Mouse (Mus musculus): Measurements from ENCODE around the gene Tap1.
"Not testable (repeated sequence)": the region's sequence is repeated elsewhere in the genome, so short reads cannot be mapped to it uniquely, and the experiment has no call there.

Gene Tap1

DNA sequence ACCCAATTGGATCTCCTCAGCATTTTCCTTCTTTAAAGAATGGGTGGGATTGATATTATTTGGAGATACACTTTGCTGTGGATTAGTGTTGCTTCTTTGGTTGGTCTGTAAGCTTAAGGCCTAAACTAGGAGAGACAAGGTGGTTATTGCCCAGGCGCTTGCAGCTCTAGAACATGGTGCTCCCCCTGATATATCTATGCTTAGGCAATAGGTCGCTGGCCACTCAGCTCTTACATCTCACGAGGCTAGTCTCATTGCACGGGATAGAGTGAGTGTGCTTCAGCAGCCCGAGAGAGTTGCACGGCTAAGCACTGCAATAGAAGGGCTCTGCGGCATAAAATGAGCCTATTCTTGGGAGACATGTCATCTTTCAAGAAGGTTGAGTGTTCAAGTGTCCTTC is 44.7 kb downstream of the Tap1 start:
- not testable (repeated sequence) for DNase-seq (ENCODE audit: low read depth, low spot score)

DNA sequence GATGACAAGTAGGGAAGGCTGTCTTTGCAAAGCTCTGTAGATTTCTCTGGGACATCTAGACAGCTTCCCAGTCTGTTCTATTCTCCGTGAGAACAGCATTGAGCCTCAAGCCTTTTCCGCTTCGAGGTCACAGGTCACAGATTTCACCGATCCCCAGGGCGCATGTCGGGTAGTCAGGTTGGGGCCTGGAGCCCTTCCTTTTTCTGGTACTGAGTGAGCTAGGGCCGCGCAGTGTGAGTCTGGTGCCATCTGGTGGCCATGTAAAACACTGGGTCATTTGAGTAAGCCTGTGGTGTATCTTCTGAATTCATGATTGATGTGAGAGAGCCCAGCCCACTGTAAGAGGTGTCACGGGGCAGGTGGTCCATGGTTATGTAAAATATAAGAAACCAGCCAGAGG is 47.6 kb downstream of the Tap1 start:
- peak; percentile 69 for DNase-seq (ENCODE audit: low read depth, low spot score)

DNA sequence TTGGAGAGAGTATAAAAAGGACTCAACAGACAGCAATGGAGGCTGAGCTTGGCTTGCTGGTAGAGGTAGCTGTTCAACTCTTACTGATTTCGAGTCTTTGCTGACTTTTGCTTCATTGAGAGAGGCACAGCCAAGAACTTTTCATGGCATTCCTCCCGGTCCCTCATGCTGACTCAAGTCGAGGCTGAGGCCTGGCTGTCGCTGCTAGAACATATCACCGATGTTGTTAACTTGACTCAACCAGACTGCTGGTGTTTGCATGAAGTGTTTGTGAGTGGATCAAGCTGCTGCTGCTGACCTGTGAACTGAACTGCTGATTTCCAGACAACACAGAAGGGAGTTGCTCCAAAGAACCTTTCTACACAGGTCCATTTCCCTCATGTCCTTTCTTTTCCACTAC is 49.3 kb downstream of the Tap1 start:
- DNase-seq (ENCODE audit: low read depth, low spot score) = no peak

DNA sequence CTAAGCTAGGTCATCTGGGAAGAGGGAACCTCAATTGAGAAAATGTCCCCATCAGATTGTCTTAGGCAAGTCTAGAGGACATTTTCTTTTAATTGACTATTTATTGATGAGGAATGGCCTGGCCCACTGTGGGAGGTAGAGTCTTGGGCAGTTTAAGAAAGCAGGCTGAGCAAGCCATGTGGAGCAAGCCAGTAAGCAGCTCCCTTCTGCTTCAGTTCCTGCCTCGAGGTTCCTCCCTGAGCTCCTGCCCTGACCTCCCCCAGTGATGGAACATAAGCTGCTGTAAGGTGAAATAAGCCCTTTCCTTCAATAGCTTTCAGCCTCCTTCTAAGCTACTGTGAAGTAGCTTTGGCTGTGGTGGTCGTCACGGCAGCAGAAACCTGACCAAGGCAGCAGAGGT is 50.4 kb downstream of the Tap1 start:
- no peak for DNase-seq (ENCODE audit: low read depth, low spot score)

DNA sequence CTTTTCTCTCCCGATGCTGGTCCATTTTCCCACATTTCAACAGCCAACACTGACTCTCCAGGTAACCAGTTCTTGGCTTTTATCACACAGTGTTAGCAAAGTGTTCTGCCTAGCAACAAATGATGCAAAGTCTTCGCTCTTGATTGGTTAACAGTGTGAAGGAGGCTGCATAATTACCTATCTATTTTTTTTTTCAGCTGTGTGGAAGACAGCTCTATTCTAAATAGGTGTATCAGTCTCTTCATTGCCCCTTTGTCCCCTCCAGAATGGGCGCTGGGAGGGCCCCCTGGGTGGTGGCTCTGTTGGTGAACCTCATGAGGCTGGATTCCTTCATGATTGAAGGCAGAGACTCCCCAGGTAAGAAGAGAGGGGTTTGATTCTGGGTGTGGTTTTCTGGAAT is 51.4 kb downstream of the Tap1 start, which contains the start of gene H2-Ob:
Gene H2-Ob (plus strand): TSS at position 198 of the 400 bp plus-strand sequence.
- peak; percentile 29 for DNase-seq (ENCODE audit: low read depth, low spot score)

DNA sequence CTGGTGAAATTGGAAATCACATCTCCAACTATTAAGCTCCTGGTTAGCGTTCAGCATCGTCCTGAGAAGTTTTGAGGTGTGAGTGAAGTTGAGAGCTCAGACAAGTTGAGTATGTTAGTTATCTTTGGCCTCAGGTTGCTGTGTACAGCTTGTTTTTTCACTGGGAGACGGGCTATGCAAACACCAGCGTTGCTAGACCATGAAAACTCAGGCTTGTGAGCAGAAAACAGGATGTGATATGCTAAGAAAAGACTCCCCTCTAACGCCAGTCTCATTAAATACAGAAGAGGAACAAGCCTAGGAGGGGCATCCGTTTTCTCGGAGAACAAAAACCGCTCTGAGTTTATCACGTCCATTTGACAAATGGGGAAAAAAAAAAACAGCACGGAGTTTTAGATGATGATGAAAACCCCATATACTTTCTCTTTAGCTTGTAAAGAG is 52.3 kb downstream of the Tap1 start:
- DNase-seq (ENCODE audit: low read depth, low spot score) = no peak

DNA sequence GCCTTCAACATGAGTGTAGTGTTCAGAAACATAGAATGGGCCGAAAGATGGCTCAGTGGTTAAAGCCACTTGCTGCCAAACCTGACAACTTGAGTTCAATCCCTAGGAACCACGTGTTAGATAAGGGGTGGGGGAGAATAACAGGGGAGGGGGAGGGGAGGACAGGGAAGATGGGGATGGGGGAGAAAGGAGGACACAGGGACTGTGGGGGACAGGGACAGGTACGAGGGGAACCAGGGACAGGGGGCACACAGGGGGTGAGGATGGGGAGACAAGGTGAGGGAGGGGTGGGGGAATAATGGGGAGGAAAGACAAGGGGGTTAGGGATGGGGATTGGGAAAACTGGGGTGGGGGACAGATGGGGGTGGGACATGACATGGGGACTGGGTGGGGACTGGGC is 53.0 kb downstream of the Tap1 start:
- DNase-seq (ENCODE audit: low read depth, low spot score) = no peak

DNA sequence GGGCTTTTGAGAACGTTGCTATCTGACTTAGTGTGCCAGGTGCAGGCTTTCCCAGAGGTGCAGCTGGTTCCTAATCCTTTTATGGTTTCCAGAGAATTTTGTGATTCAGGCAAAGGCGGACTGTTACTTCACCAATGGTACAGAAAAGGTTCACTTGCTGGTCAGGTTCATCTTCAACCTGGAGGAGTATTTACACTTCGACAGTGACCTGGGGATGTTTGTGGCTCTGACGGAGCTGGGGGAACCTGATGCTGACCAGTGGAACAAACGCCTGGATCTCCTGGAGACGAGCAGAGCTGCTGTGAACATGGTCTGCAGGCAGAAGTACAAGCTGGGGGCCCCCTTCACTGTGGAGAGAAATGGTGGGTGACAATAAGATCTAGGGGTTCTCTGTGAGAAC is 53.6 kb downstream of the Tap1 start:
- DNase-seq (ENCODE audit: low read depth, low spot score) = no peak

DNA sequence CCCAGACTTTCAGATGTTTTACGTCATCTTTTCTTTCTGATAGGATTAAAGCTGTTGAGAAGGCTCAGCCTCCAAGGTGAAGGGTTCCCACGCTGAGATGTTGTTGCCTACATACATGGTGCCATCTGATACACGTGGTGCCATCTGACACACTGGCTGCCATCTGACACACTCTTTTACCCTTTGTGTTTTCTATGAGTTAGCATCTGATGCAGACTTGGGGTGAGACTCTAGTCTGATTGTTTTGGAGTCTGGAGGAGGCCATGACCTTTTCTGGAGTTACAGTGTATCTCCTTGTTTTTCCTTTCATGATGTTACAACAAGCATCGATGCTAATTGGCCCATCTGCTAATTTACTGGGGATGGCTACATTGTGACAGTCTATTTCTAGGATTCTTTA is 57.3 kb downstream of the Tap1 start:
- no peak for DNase-seq (ENCODE audit: low read depth, low spot score)

Data from retina, postnatal 7 days (tissue).